Mouse (Mus musculus) left cerebral cortex, postnatal 10 days (tissue): ENCODE measurements around the gene Gprin1. TPM values are rescaled to one million over a fixed set of nuclear protein-coding genes. Genes with fewer than 3 reads are reported as not detected.
A peak's percentile ranks its signal among the peaks of the same experiment; 100 is the strongest.

ENCODE experiments used
- DNase-seq, 2 experiments: peaks; one replicate each; pipeline ENCODE4 v3.0.0; 2021 to 2022; ENCODE audit warnings: low spot score in 2 of 2, mixed read lengths in 1 of 2; ENCODE audit errors: extremely low spot score in 1 of 2
- intact Hi-C: fragments of 180-260 bp; cut with DNase I; formaldehyde crosslinking; loops from one replicate; pipeline ENCODE4 v1.15.1; 2025
- total RNA-seq, 2 experiments: library from RNA; stranded (reverse); gene quantifications; 2 replicates each; pipeline ENCODE4 v1.2.3; 2021

Gprin1 gene
- total RNA-seq, 2 experiments from 2014 or later, result 213 to 226 TPM

GRCm38 (mm10) chr13:54692711-54693557 is 56.7 kb downstream of the Gprin1 start:
- DNase-seq, result peak in 1 of 2 experiments; percentile 34
- intact Hi-C loops, result no loop called here

- DNase-seq, result peak in 1 of 2 experiments; percentile 19
- intact Hi-C loops, result no loop called here
Observed at GRCm38 (mm10) chr13:54691737-54692136, 57.9 kb downstream of the Gprin1 start.

GRCm38 (mm10) chr13:54690151-54690740 is 59.4 kb downstream of the Gprin1 start:
- intact Hi-C loops, result no loop called here
- no peak for DNase-seq

- intact Hi-C loops, result no loop called here
- DNase-seq, result peak; percentile 95 to 99
Observed at GRCm38 (mm10) chr13:54687575-54688424, 61.9 kb downstream of the Gprin1 start.

- intact Hi-C loops, result no loop called here
Observed at GRCm38 (mm10) chr13:54687096-54687495, 62.6 kb downstream of the Gprin1 start.

More at GRCm38 (mm10) chr13:54687096-54687495, 62.6 kb downstream of the Gprin1 start:
- DNase-seq, result peak; percentile 60 to 90

Other genes with a start within 250 kb of the Gprin1 start
- gene Simc1, start 246.1 kb downstream of the Gprin1 start, total RNA-seq, result 10 to 100 TPM; 17.4 to 19.9 TPM
- gene 4833439L19Rik, start 184.4 kb downstream of the Gprin1 start, total RNA-seq, result 100 to 1,000 TPM; 137 to 152 TPM
- 10 to 100 TPM; 37.0 to 39.9 TPM for gene Arl10, start 174.9 kb downstream of the Gprin1 start, total RNA-seq
- 10 to 100 TPM; 32.1 to 34.8 TPM for gene Nop16, start 159.8 kb downstream of the Gprin1 start, total RNA-seq
- gene Higd2a, start 159.7 kb downstream of the Gprin1 start, total RNA-seq, result 100 to 1,000 TPM; 156 to 168 TPM
- 100 to 1,000 TPM; 325 to 333 TPM for gene Cltb, start 138.5 kb downstream of the Gprin1 start, total RNA-seq
- gene Faf2, start 128.1 kb downstream of the Gprin1 start, total RNA-seq, result 10 to 100 TPM; 49.5 to 57.1 TPM
- 100 to 1,000 TPM in 1 of 2 experiments, 10 to 100 TPM in 1; 97.4 to 102 TPM for gene Rnf44, start 56.0 kb downstream of the Gprin1 start, total RNA-seq
- under 1 TPM; 0.34 to 0.51 TPM for gene Cdhr2, start 48.4 kb downstream of the Gprin1 start, total RNA-seq
- gene Sncb, start 16.7 kb upstream of the Gprin1 start, total RNA-seq, result 100 to 1,000 TPM; 739 to 802 TPM
- under 1 TPM in 1 of 2 experiments, not detected in 1; 0.17 TPM for gene Eif4e1b, start 34.1 kb upstream of the Gprin1 start, total RNA-seq
- gene Tspan17, start 39.5 kb upstream of the Gprin1 start, total RNA-seq, result 10 to 100 TPM; 64.3 to 69.0 TPM
- gene Unc5a, start 199.5 kb upstream of the Gprin1 start, total RNA-seq, result 10 to 100 TPM; 56.2 to 60.2 TPM